Mouse (Mus musculus) intestine, embryonic 14.5 days (tissue): Measurements from ENCODE around the gene Ephx1. TPM values are rescaled to one million over a fixed set of nuclear protein-coding genes. Genes with fewer than 3 reads are reported as not detected.

Experiments used
- ATAC-seq: fragments of 200-750 bp; cut with Nextera tagmentation; replicated peaks from 2 replicates; pipeline ENCODE4 v1.8.0; 2017; ENCODE audit warnings: low read depth, moderate number of reproducible peaks, moderate TSS enrichment, moderate library complexity; ENCODE audit not compliant: low FRiP score, low TSS enrichment
- DNase-seq: peaks from one replicate; pipeline ENCODE4 v3.0.0-alpha.2; 2018; ENCODE audit warnings: low spot score
- H3K27ac ChIP-seq: fragments of 300-500 bp; sonication (generic); 2 replicates; pipeline ENCODE4 v1.5.1; 2014; ENCODE audit warnings: low read depth, mild to moderate bottlenecking, control low read depth
- H3K27me3 ChIP-seq: fragments of 300-500 bp; sonication (generic); replicated peaks from 2 replicates; pipeline ENCODE4 v1.6.1; 2014; ENCODE audit warnings: low read length, control low read depth; ENCODE audit not compliant: control insufficient read depth, insufficient read depth
- H3K36me3 ChIP-seq: fragments of 300-500 bp; sonication (generic); 2 replicates; pipeline ENCODE4 v1.6.1; 2014; ENCODE audit warnings: low read length, control low read depth; ENCODE audit not compliant: control insufficient read depth, insufficient read depth
- H3K4me1 ChIP-seq: fragments of 300-500 bp; sonication (generic); replicated peaks from 2 replicates; pipeline ENCODE4 v1.6.1; 2014; ENCODE audit warnings: low read length, control low read depth, mixed read lengths; ENCODE audit not compliant: control insufficient read depth, insufficient read depth
- H3K4me2 ChIP-seq: fragments of 300-500 bp; sonication (generic); 2 replicates; pipeline ENCODE4 v1.6.1; 2014; ENCODE audit warnings: low read length
- H3K4me3 ChIP-seq: fragments of 300-500 bp; sonication (generic); 2 replicates; pipeline ENCODE4 v1.5.1; 2014; ENCODE audit warnings: low read depth, low read length, control low read depth, mixed read lengths
- H3K9ac ChIP-seq: fragments of 300-500 bp; sonication (generic); 2 replicates; pipeline ENCODE4 v1.6.1; 2014; ENCODE audit warnings: mild to moderate bottlenecking, low read length
- H3K9me3 ChIP-seq: fragments of 300-500 bp; sonication (generic); 2 replicates; pipeline ENCODE4 v1.6.1; 2016; ENCODE audit warnings: low read length, control low read depth; ENCODE audit not compliant: control insufficient read depth
- WGBS: fragments of 180-500 bp; shearing (Covaris S2); extraction: QIAGEN DNeasy Blood & Tissue Kit; methylation state at CpG from one replicate; pipeline ENCODE4 v1.1.7; 2014; 5-methylcytosine and 5-hydroxymethylcytosine counted together
- polyA plus RNA-seq: library from polyadenylated mRNA; unstranded; fragments of >200 nt; fragmentation: Nextera tagmentation; extraction: Ambion mirVana; gene quantifications from 2 replicates; pipeline ENCODE4 v1.2.1, GENCODE M21; 2014

The Ephx1 gene
- polyA plus RNA-seq, result 1.9 and 2.8 TPM in 2 replicates

DNA sequence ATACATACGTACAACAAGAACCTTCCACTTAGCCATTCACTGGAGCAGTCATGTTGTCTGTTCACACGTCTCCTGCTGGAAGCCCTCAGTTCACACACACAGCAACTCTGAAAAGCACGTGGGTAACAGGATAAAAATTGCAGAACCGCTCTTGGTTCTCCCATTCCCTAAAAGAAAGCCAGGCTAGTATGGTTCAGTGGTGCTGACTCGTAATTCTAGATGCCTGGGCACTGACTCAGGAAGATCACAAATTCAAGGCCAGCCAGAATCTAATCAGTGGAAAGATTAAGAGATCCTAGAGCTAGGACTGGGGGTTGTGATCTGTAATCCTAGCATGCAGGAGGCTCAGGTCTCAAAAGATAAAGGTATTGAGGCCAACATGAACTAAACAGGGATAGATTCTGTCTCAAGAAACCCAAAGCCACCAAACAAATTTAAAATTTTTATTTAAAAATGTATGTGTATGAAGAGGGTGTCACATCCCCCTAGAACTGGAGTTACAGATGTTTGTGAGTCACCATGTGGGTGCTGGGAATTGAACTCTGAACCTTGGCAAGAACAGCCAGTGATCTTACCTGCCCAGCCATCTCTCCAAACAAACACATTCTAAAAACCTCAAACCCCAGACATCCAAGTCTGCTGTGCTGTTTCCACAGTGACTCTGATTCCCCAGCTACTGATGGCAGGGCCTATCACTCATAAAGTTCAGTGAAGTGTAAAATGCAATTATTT lies at the start of gene Ephx1:
Ephx1 (minus strand) TSS at position 149 of the 732 bp plus-strand sequence.
- no peak within 1 kb of the TSS for H3K27ac ChIP-seq
- no peak within 1 kb of the TSS for H3K4me2 ChIP-seq
- WGBS, result 55% methylated on average over 5 of the region's 5 CpGs
- no peak within 1 kb of the TSS for H3K9ac ChIP-seq
- no peak within 1 kb of the TSS for H3K4me3 ChIP-seq
- DNase-seq (peak; percentile 46), ATAC-seq (no peak)
- H3K4me1 ChIP-seq, result peaks cover 2% of the 10 kb centered on the region; the same call in 1 of the 2 replicates
- H3K27me3 ChIP-seq, result no peaks in the 10 kb centered on the region
- H3K9me3 ChIP-seq, result no peaks in the 10 kb centered on the region
- H3K36me3 ChIP-seq, result no peaks in the 10 kb centered on the region

- Histone ChIP-seq H3K4me3 (no peak overlapping the region), H3K4me1 (no peaks in the 10 kb centered on the region), H3K27ac (no peak overlapping the region), H3K27me3 (no peaks in the 10 kb centered on the region), H3K9me3 (no peaks in the 10 kb centered on the region), H3K36me3 (no peaks in the 10 kb centered on the region), H3K9ac (no peak overlapping the region), H3K4me2 (no peak overlapping the region)
- DNase-seq, result no peak
- WGBS, result 63% methylated on average over 11 of the region's 11 CpGs
- ATAC-seq, result no peak
These were observed 49.0 kb upstream of the Ephx1 start for GRCm38 (mm10) chr1:181069671-181070070.

DNA sequence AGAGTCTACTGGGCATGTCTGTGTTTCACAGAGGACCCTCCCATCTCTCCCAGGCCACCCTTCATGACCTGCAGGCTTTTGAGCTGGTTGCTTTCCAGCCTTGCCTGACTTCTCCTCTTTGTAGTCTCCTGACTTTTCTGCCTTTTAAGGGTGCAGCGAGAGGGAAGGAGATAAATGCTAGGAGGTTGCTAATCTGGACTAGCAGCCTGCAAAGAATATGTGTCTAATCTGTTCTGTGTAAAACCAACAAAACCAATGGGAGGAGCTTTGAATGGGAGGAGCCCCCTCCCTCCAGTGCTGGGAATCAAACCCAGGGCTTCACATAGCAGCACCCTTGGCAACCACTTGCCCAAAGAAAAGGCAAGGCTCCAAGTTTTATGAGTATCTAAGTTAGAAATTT lies 47.6 kb upstream of the Ephx1 start:
- WGBS, result 81% methylated on average over 1 of the region's 1 CpGs
- Histone ChIP-seq H3K9ac (no peak overlapping the region), H3K9me3 (no peaks in the 10 kb centered on the region), H3K4me2 (no peak overlapping the region), H3K27ac (no peak overlapping the region), H3K27me3 (no peaks in the 10 kb centered on the region), H3K36me3 (no peaks in the 10 kb centered on the region), H3K4me3 (no peak overlapping the region), H3K4me1 (no peaks in the 10 kb centered on the region)
- no peak for ATAC-seq
- no peak for DNase-seq

GRCm38 (mm10) chr1:181064648-181065047 lies 43.9 kb upstream of the Ephx1 start:
- Histone ChIP-seq H3K4me1 (no peaks in the 10 kb centered on the region), H3K9me3 (no peaks in the 10 kb centered on the region), H3K9ac (no peak overlapping the region), H3K27ac (no peak overlapping the region), H3K27me3 (no peaks in the 10 kb centered on the region), H3K36me3 (no peaks in the 10 kb centered on the region), H3K4me2 (no peak overlapping the region), H3K4me3 (no peak overlapping the region)
- ATAC-seq (no peak), DNase-seq (no peak)
- 75% methylated on average over 6 of the region's 6 CpGs for WGBS

DNA sequence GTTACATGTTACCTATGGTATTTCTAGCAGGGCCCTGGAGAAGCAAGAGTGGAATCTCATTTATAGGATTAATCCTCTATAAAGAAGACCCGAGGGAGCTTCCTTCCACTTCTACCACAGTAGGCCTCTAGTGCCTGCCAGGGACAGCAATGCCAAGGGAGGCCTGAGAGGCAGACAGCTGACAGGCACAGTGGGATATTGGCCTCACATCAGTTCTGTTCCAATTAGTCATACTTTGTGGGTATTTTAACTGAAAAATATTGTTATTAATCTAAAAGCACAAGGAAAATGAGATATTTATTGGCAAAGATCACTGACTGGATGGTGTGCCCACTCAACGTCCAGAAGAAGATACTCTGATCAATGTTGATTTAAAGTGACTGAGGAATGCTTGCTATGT lies 43.3 kb upstream of the Ephx1 start:
- H3K9me3 ChIP-seq, result no peaks in the 10 kb centered on the region
- no peaks in the 10 kb centered on the region for H3K4me1 ChIP-seq
- no peak overlapping the region for H3K4me2 ChIP-seq
- 53% methylated on average over 2 of the region's 2 CpGs for WGBS
- H3K36me3 ChIP-seq, result no peaks in the 10 kb centered on the region
- H3K4me3 ChIP-seq, result no peak overlapping the region
- DNase-seq (no peak), ATAC-seq (no peak)
- no peak overlapping the region for H3K9ac ChIP-seq
- no peaks in the 10 kb centered on the region for H3K27me3 ChIP-seq
- H3K27ac ChIP-seq, result no peak overlapping the region

DNA sequence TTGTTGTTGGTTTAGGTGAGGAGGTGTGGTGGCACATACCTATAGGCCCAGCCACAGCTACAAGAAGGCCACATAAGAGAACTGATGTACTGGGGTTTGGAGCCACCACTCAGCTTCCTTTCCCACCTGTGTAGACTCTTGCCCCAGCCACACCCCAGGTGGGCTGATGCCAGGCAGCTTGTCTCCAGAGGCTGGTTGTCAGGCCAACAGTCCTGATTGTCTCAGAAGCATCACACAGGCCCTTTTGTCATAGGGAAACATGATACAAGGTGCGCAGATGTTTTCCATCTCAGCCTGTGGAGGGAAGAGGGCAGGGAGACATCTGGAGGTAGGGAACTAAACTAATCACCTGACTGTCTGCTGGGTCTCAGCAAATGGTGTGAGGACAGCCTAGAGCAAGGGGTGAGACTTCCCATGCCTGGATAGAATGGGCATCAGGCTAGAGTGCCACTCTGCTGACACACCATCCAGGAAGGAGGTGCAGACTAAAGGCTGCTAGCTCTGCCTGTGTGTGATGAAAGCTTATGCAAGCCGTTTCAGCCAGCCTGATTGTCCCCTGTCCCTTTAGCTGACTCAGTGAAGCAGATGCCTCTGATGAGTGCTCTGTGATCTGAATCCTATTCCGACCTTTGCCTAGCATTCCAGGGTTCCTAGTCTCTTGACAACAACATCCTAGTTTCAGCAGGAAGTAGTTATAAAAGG lies 41.2 kb upstream of the Ephx1 start:
- no peak overlapping the region for H3K4me3 ChIP-seq
- no peak overlapping the region for H3K9ac ChIP-seq
- no peak for ATAC-seq
- no peak overlapping the region for H3K4me2 ChIP-seq
- no peaks in the 10 kb centered on the region for H3K27me3 ChIP-seq
- no peak for DNase-seq
- no peak overlapping the region for H3K27ac ChIP-seq
- no peaks in the 10 kb centered on the region for H3K9me3 ChIP-seq
- H3K36me3 ChIP-seq, result no peaks in the 10 kb centered on the region
- 67% methylated on average over 3 of the region's 3 CpGs for WGBS
- H3K4me1 ChIP-seq, result no peaks in the 10 kb centered on the region

DNA sequence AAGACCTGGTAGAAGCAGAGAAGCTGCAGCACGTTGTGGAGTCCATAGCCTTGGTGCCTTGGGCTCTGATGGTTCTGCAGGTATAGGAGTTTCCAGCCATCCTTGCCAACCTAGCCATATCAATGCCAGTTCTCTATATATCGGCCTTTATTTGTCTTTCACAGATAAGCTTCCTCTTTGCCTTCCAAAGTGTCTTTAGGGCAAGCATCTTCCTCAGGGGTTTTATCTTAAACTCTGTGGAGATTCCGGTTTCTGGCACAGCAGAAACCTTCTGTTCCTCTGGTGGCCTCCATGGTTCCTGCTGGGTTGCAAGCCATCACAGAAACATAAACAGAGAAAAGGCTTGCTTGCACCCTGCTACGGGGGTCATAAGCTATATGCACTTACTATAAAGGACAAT lies 32.2 kb upstream of the Ephx1 start:
- DNase-seq, result no peak
- no peak for ATAC-seq
- 76% methylated on average over 4 of the region's 4 CpGs for WGBS

GRCm38 (mm10) chr1:181050937-181051336 lies 30.2 kb upstream of the Ephx1 start, which contains the start of gene 9130409I23Rik:
Gene 9130409I23Rik (plus strand): TSS chr1:181051237.
- H3K9me3 ChIP-seq, result no peaks in the 10 kb centered on the region
- no peak within 1 kb of the TSS for H3K27ac ChIP-seq
- H3K4me3 ChIP-seq, result no peak within 1 kb of the TSS
- no peak for DNase-seq
- H3K27me3 ChIP-seq, result no peaks in the 10 kb centered on the region
- H3K4me2 ChIP-seq, result no peak within 1 kb of the TSS
- 82% methylated on average over 6 of the region's 6 CpGs for WGBS
- H3K36me3 ChIP-seq, result no peaks in the 10 kb centered on the region
- no peaks in the 10 kb centered on the region for H3K4me1 ChIP-seq
- ATAC-seq, result no peak
- no peak within 1 kb of the TSS for H3K9ac ChIP-seq

More for the DNA sequence above, 32.2 kb upstream of the Ephx1 start:
- H3K27me3 ChIP-seq, result no peaks in the 10 kb centered on the region
- no peaks in the 10 kb centered on the region for H3K36me3 ChIP-seq
- H3K4me3 ChIP-seq, result no peak overlapping the region
- H3K27ac ChIP-seq, result no peak overlapping the region
- H3K4me2 ChIP-seq, result no peak overlapping the region
- no peaks in the 10 kb centered on the region for H3K4me1 ChIP-seq
- no peak overlapping the region for H3K9ac ChIP-seq
- H3K9me3 ChIP-seq, result no peaks in the 10 kb centered on the region
